Mouse (Mus musculus) urinary bladder, postnatal 36 days (tissue): ENCODE data around the gene Asic2.

Experiments
- DNase-seq, 2 experiments: peaks; one replicate each; pipeline ENCODE4 v3.0.0; 2022; ENCODE audit warnings: low spot score in 2 of 2, mixed read lengths in 1 of 2

The Asic2 gene

DNA sequence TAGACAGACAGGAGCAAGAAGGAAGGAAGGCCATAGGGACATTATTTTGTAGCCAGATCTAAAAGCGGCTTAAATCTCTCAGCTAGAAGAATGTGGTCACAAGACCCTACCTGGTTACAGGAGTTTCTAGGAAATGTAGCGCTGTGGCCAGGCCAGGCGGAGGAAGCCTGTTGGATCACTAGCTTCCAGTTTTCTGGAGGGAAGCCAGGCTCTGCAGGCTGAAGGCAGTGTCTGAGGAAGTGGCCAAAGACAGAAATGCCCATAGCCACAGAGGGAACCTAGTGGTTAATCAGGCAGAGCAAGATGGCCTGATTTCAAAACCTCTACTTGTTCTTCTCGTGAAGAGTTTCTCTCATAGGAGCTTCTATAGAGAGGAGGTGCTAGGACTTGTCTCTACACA, 513.3 kb downstream of the Asic2 start:
- DNase-seq, result no peak

DNA sequence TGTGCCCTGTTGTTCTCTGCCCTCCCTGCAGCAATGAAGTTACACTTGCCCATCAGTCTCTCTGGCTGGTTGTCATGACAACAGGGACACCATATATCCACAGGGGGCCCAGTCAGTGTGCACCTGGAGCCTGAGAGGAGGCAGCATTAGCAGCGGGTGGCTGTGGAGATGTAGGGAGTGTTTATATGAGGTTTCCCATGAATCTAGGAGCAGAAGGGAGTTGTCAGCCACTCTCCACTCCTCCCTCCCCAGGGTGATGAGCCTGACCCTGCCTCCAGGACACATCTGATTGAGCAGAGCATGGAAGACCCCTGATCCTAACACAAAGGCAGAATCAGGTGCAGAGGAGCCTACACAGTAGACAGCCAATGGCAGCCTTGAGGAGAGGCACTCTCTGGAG, 514.1 kb downstream of the Asic2 start:
- no peak for DNase-seq

DNA sequence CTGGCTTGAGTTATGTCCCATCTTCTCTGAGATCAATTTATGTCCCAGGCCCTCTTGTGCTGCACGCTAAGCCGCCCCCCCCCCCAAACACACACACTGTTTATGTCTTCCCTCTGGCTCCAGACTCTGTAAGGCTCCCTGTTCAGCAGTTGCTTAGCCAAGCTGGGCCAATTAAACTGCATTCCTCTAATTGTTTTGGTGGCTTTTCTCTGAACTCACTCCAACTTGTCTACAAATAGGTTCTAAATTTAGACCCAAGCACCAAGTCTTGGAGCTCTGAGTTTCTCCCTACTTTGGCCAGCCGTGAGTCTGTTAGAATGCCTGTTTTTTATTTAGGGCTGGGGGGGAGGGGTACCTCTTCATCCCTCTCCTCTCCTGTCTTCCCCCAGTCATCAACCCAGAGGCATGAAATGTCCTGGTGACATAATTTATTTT, 519.0 kb downstream of the Asic2 start:
- no peak for DNase-seq

DNA sequence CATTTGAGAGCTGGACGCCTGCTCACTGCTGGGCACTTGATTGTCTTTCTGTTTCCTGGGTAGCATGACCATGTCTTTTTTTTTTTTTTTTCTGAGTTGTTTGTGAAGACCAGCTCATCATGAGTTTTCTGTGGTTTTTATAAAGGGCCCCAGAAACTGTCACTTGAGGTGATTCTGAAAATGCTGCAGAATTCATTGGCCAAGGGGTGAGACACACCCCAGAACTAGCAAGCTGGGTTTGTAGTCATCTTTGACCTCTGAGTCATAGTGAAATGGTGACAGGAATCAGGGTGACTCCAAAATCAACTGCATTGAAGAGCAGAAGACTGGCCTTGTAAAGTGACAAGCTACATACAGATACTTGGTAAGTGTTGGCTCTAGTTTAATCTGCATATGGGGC, 521.9 kb downstream of the Asic2 start:
- DNase-seq, result no peak

DNA sequence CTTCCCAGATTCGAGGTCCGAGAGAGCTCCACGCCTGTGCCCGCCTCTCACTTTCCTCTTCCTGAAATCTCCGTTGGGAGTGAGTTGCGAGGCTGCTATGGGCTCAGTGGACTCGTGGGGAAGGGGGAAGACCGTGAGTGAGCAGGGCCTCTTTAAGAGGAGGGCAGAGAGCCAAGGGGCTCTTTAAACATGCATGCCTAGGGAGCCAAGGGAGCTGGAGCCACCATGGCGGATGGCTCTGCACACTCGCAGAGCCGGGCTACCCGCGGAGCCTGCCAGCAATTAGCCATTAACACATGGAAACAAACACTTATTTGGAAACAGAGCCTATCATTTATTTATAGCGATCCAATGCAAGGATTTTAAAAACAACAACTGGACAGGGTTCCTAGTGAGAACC, 541.4 kb downstream of the Asic2 start:
- no peak for DNase-seq

DNA sequence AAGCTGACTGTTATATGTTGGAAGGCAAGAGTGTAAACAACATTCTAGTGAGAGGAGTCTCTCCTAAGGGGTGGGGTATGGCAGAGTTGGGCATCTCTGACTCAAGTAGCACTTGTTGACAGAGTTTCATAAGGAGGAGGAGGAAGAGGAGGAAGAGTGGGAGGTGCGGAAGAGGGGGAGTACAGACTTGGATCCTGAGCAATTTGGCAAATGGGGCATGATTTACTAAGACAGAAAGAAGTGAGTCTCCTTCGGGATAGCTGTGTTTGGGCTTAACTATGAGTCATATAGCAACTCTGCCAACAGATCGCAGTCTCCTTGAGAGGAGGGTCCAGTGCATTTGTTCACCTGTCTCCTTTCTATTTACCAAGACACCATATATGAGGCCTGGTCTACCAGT, 549.1 kb downstream of the Asic2 start:
- peak in 1 of 2 experiments; percentile 1 for DNase-seq

DNA sequence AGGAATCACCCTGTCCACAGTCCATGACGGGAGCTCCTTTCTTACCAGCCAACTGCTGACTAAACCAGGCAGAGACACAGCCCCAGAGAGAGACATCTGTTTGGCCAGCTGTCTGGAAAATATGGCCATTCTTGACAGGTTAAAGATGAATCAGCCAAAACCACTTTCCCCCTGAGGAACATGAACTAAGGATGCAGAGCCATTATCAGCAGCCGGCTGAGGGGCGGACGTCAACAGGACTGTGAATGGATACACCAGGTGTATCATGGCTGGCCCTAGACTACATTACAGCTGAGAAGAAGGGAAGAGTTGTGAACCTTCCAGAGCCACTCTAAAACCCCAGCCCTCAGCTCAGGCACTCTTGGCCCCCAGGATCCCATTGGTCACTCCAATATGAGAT, 550.2 kb downstream of the Asic2 start:
- no peak for DNase-seq

DNA sequence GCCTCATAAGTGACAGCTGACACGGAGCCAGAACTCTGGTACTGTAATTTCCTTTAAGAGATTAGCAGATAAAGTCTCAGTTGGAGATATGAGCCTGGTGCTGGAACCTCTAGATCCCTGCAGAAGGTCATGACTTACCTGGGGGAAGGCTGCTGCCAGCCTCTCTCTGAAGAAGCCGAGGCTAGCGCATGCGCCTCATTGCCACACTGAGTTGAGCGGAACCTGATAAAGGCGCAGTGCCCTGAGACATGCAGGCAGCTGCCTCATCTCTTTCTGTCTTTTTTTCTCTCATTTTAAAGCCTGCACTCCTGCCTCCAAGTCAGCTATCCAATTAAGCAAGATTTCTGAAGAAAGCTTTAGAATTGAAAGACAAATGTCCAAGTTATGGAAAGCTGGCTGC, 551.9 kb downstream of the Asic2 start:
- DNase-seq, result no peak

DNA sequence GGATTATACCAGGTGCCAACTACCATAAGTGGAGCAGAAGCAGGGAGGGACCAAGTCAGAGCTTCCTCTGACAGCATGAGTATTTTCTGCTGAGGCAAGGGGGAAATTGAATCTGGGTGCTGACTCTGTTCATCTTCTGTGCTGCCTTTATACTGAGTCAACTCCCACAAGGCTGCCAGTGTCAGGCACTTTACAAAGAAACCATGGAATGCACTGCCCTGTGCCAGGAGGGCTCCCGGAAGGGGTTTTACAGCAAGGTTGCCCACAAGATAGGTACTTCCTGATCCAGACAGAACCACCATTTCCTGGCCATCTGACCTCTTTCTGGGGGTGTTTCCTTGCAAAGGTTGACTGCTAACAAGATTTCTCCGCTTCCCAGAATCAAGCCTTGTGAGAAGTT, 553.7 kb downstream of the Asic2 start:
- no peak for DNase-seq

DNA sequence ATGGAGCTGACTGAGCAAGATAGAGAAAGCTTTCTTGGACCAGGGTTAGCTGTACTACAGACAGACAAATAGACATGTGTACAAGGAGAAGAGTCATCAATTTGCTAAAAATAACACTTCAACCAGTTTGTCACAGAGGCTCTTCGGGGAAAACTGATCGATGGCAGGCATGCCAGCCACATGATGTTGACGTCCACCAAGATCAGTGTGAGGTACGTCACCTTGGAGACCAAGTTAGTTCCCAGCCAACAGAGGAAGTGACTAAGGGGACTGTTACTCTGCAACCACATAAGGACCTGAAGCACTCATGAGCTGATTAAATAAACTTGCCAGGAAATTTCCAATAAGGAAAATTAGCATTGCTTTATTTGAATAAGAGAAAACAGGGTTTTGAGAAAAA, 557.0 kb downstream of the Asic2 start:
- no peak for DNase-seq

DNA sequence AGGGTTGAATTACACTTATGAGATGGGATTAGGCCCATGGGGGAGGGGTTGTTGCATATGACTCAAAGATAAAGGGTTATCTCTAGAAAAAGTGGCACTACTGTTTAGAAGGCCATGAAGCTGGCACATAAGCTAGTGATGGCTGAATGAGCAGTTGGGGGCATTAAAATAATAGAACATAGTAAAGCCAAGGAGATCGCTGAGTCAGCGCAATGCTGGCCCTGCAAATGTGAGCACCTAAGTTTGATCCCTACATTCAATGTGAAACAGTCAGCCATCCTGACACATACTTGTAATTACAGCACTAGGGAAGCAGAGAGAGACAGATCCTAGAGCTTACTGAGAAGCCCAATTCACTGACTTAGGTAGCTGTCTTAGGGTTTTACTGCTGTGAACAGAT, 562.3 kb downstream of the Asic2 start:
- no peak for DNase-seq

DNA sequence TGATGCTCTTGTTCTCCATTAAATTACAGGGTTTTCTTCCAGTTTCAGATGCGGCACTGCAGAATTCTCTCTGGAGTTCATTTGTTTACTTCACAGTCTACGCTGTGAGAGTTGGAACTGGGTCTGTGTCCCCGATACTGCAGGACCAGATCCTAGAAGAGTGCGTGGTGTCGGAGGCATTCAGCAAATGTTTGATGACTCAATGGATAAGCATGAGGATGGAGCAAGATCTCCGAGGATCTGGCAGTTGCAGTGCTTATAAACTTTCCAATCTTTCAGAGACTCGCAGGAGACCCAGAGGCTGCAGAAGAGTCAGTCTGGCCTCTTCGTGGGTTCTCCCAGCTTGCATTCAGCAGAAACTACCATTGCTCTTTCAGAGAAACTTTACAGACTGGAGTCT, 566.0 kb downstream of the Asic2 start:
- DNase-seq, result no peak

DNA sequence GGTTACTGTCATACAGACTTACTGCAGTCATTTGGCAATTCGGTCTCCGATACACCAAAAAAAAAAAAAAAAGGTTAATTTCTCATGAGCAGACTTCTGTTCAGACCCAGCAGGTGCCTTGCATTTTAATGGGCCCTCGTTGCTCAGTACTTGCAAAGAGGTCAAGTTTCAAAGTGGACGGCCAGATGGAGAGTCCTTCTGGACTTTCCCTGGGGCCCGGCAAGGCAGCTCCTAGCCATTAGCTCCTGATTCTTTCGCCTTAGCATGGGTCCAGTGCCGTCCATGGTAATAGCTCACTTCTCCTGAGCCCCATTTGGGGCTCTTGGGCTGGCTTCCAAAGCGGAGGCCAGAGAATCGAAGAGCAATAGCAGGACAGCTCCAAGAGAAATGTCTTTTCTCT, 575.4 kb downstream of the Asic2 start:
- DNase-seq, result no peak

DNA sequence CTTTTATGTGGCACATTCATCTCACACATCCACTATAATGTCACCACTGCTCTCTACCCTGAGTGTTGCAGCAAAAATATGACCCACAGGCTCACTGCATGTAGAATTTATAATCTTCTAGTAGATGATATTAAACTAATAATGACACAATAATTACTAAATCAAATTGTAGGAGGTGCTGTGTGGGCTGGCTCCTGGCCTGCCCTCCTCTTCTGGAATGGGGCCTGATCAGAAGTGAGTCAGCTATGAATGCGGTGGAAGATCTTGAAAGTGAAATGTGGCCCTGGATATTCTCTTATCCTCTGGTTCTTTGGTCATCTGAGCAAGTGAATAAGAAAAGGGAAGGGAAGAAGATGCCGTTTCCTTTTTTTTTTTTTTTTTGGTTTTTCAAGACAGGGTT, 582.1 kb downstream of the Asic2 start:
- DNase-seq, result no peak

DNA sequence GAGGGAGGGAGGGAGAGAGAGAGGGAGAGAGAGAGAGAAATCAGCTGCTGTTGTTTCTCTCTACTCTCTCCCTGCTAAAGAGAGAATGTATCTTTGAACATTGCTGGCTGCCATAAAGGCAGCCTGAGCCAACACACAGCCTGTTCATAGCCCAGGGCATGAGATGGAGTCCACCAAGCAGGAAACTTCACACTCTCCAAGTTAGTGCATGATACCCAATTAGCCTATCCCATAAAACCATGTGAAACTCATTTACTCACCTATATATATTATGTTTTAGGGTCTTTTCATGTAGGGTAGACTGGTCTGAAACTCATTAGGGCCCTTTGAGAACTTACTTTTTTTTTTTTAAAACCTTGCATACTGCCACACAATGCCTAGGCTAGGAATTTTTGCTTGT, 582.7 kb downstream of the Asic2 start:
- no peak for DNase-seq

DNA sequence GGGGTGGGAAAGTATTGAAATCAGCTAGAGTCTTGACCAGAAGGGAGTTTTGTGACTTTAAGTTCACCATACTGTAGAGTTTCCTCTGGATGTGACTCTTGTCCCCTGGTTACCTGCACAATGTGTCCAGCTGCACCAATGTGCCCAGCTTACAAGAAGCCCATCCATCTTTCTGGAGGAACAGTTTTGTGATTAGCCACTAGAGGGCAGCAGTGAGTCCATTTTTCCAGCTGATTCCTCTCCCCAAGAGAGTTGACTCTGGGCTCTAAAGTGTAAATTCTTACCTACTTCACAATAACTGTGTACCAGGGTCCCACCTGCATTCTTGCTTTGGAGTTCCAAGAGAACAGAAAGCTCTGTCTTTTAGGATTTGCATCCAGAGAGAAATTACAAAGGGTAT, 593.4 kb downstream of the Asic2 start:
- DNase-seq, result peak; percentile 6 to 15

DNA sequence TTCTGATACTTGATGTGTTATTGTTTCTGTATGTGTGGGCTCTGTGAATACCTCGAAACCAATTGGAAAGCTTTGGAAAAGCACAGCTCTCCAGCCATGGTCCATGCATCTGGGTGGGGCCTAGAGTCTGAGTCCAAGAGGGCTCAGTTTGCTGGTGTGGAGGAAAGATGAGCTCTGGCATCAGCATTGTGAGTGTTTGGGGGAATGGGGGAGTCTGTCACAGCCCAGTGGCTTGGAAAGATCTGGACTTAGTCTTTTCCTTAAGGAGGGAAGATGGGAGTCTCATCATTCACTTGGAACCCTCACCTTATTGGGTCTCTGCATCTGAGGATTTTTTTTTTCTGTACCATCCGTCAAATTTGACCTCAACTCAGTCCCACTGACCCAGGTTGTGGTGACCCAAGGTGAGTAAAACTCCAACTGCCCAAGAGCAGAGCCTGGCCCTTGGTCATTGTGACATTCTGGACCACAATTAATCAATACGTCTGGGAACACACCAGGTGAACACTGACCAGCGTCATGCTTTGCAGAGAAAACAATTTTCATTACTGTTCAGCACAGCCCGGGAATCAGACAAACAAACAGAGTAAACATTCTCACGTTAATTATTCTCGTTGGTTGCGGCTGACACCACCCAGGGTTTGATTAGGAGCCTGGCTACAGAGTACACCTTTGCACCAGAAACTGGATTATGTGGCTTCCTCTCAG, 594.1 kb downstream of the Asic2 start:
- DNase-seq, result no peak

DNA sequence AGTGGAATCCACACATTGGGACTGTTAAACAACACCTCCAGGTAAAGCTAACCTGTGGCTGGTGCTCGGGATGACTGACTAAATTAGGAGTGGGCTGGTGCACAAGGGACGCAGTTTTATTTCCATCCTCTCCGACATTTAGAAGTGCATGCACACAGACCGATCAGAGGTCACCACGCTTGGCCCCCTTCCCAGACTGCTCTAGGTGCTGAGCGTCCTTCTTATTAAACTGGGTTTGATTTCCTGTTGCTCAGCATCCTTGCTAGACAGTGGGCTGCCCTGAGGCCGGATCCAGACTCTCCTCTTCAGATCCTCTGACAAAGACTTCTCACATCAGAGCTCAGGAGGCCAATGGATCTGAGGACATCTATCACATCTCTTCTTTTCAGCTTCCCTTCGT, 596.7 kb downstream of the Asic2 start:
- DNase-seq, result no peak

DNA sequence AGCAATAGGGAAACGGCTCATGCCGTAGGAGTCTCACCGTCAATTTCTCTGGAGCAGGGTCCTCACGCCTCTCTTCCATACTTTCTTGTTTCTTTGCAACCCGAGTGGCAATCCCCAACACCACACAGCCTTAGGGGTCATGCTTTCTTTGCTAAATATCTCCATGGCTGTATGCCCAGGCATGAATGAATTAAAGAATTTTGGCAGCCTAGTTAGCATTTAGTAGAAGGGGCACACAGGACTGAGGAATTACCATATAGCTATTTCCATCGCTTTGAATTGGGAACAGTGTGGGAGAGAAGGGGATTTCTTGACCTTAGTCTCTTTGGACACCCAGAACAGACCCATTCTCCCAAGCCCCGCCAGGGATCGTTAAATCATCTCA, 597.8 kb downstream of the Asic2 start:
- DNase-seq, result no peak

DNA sequence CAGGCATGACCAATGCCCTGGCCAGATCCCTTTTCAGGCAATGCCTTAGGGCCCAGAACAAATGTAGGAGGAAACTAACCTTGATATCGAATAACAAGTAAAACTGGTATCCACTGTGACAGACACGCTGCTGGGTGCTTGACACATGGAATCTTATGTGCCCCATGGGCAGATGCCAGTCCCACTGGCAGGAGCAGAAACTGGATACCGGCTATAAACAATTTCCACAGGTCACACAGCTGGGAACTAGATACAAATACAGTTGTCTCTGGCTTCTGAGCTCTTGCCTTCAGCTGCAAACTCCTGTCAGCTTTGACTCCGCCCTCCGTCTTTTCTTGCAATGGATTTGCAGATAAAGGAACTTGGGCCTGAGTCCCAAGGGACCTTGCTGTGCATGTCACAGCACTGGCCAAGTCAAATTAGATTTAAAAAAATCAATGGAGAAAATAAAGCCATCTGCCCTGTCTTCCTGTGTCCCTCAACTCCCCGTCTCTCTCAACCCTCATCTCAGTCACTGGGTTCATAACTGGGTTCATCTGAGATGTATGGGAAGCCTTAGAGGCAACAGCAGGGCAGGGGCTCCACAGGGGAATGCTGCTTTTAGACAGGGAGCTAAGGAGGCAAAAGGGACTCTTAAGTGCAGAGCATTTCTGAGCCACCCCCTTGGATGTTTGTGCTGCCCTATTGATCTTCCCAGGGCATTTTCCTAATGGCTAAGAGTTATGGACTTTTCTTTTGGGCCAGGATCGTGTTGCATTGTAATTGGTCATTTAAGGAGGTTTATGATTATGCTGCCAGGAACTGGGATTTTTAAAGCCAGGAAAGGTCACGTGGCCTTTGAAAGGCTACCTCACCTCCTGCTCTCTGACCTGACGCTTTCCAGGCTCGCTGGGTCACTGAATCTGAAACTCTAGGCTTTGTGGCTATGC, 598.5 kb downstream of the Asic2 start:
- DNase-seq, result no peak

DNA sequence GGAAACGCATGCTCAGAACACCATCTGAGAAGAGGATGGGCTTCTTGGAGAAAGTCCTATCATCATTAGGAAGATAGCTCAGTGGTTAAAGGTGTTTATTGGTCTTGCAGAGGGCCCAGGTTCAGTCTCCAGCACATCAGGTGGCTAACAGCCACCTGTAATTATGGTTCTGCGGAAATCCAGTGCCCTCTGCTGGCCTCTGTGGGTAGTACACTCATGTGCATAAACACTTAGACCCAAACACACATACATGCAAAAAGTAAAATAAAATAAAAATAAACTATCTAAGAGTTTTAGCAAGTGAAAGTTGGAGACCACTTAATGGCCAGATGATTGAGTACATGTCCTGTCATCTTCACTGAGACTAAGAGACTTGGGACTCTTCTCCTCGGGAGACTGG, 603.8 kb downstream of the Asic2 start:
- DNase-seq, result no peak

DNA sequence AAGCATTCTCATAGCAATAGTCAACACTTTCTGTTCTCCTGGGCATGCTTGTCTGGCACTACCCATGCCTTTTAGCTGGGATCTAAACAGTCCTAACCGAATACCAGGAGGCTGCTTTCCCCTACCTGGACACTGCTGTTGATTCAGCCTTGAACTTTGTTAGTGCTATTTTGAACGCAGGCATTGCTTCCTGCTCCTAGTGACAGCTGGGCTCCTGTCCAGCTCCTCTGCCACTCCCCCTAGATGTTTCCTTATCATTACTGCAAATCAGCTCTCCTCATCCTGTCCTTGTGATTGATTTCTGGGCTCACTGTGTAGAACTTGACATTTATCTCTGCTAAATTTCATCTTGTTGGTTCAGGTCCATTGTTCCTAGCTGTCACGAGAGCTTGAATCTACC, 605.8 kb downstream of the Asic2 start:
- no peak for DNase-seq

DNA sequence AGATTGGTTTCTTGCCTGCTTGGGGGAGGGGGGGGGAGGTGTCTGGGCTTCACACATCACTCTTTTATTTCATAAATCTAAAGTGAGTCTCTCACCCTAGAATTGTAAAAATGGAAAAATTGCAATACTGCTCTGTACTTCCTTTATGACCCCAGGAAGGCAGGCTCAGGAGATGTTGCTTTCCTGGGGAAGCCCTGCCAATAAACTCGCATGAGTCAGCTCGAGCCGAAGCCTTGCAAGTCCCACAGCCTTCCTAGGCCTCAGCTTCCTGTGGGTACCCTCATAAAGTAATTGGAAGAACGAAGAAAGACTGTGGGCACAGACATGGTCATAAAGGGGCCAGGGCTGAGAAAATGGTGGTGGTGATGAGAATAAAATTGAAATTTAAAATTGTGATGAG, 607.2 kb downstream of the Asic2 start:
- no peak for DNase-seq
